Mouse (Mus musculus): ENCODE data around the gene Foxg1.

DNA sequence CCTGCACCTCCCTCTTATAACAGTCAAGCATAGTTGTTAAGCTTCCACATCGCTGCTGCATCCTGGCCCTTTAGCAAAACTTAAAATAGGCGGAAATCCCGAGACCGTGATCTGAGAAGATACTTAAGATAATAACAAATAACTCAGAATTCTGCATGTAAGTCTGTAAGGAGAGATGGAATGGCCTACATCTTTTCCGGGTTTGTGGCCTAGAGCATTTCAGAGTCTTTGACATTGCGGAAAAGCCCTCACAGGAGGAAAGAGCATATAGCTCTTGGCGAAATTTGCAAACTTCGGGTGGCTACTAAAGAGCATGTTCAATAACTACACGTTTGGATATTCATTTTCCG lies 9.6 kb downstream of the Foxg1 start:
- TF ChIP-seq EP300 (IDR thresholded peaks at IDR 0.05; ENCODE audit: insufficient read depth, low read depth, low read length) (no peak), CTCF (IDR thresholded peaks at IDR 0.05) (no peak), POLR2A (IDR thresholded peaks at IDR 0.05; ENCODE audit: insufficient read depth, low read depth, low read length) (no peak)
